Mouse (Mus musculus) limb, embryonic 11.5 days (tissue): ENCODE measurements at regions not wholly inside any gene's neighbourhood (a gene's known extent, or its start where the extent isn't known, plus 50 kb on each side); places are given as distances from the start of the nearest gene placed in this dataset.
A peak's percentile ranks its signal among the peaks of the same experiment; 100 is the strongest.

Experiments
- ATAC-seq: fragments of 200-750 bp; cut with Nextera tagmentation; 2 replicates; pipeline ENCODE4 v1.8.0; 2017; ENCODE audit warnings: low read depth; ENCODE audit not compliant: insufficient number of reproducible peaks, low FRiP score, low TSS enrichment
- DNase-seq: peaks from one replicate; pipeline ENCODE4 v3.0.0-alpha.2; 2015; ENCODE audit warnings: low spot score
- H3K27ac ChIP-seq: fragments of 300-500 bp; sonication (generic); replicated peaks from 2 replicates; pipeline ENCODE4 v1.5.1; 2014; ENCODE audit warnings: low read depth, mild to moderate bottlenecking, low read length
- H3K27me3 ChIP-seq: fragments of 300-500 bp; sonication (generic); 2 replicates; pipeline ENCODE4 v1.6.1; 2014; ENCODE audit warnings: mild to moderate bottlenecking, low read length, mixed read lengths; ENCODE audit not compliant: control insufficient read depth, insufficient read depth
- H3K36me3 ChIP-seq: fragments of 300-500 bp; sonication (generic); 2 replicates; pipeline ENCODE4 v1.6.1; 2014; ENCODE audit warnings: mild to moderate bottlenecking, low read length, moderate library complexity, mixed read lengths; ENCODE audit not compliant: control insufficient read depth, insufficient read depth
- H3K4me1 ChIP-seq: fragments of 300-500 bp; sonication (generic); 2 replicates; pipeline ENCODE4 v1.6.1; 2014; ENCODE audit warnings: low read length, mixed read lengths; ENCODE audit not compliant: control insufficient read depth, insufficient read depth
- H3K4me2 ChIP-seq: fragments of 300-500 bp; sonication (generic); 2 replicates; pipeline ENCODE4 v1.6.1; 2014; ENCODE audit warnings: low read depth, mild to moderate bottlenecking, moderate library complexity; ENCODE audit not compliant: severe bottlenecking
- H3K4me3 ChIP-seq: fragments of 300-500 bp; sonication (generic); 2 replicates; pipeline ENCODE4 v1.5.1; 2014; ENCODE audit warnings: low read depth, low read length
- H3K9ac ChIP-seq: fragments of 300-500 bp; sonication (generic); 2 replicates; pipeline ENCODE4 v1.6.1; 2014; ENCODE audit warnings: mild to moderate bottlenecking, low read length
- H3K9me3 ChIP-seq: fragments of 300-500 bp; sonication (generic); 2 replicates; pipeline ENCODE4 v1.6.1; 2016; ENCODE audit warnings: low read length; ENCODE audit not compliant: control insufficient read depth
- WGBS: fragments of 180-500 bp; shearing (Covaris S2); extraction: QIAGEN DNeasy Blood & Tissue Kit; methylation state at CpG from one replicate; pipeline ENCODE4 v1.1.7; 2014; 5-methylcytosine and 5-hydroxymethylcytosine counted together

- Histone ChIP-seq H3K27ac (no peak overlapping the region), H3K4me2 (no peak overlapping the region), H3K9ac (no peak overlapping the region), H3K36me3 (no peaks in the 10 kb centered on the region), H3K4me1 (no peaks in the 10 kb centered on the region), H3K9me3 (no peaks in the 10 kb centered on the region), H3K27me3 (no peaks in the 10 kb centered on the region), H3K4me3 (no peak overlapping the region)
- WGBS, result 88% methylated on average over 4 of the region's 4 CpGs
- no peak for DNase-seq
- no peak for ATAC-seq
Observed at GRCm38 (mm10) chr10:96735885-96736628, 119.3 kb downstream of the Btg1 start.

GRCm38 (mm10) chr10:96737972-96738371 lies 121.2 kb downstream of the Btg1 start:
- DNase-seq, result no peak

DNA sequence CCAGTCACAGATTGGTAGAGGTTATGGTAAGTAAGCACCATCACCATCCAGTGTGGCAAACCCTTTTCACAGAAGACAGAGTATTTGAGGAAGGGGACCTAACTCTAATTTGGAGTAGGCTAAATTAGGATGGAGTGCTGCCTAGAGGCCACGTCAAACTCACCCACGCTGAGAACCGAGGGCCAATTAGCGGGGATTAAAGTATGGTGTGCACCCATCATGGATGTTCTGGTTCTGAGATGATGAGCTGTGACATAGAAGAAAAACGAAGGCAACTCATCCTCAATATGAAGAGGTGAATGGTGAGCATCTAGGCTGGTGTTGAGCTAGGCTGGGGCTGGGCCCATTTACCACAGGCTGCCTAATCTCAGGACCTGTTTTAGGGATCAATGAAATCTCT lies 121.8 kb downstream of the Btg1 start:
- 90% methylated on average over 5 of the region's 5 CpGs for WGBS
- DNase-seq, result no peak
- Histone ChIP-seq H3K9ac (no peak overlapping the region), H3K36me3 (no peaks in the 10 kb centered on the region), H3K4me1 (no peaks in the 10 kb centered on the region), H3K9me3 (no peaks in the 10 kb centered on the region), H3K4me2 (no peak overlapping the region), H3K27ac (no peak overlapping the region), H3K27me3 (no peaks in the 10 kb centered on the region), H3K4me3 (no peak overlapping the region)
- no peak for ATAC-seq

More at GRCm38 (mm10) chr10:96737972-96738371, 121.2 kb downstream of the Btg1 start:
- no peaks in the 10 kb centered on the region for H3K27me3 ChIP-seq
- H3K4me1 ChIP-seq, result no peaks in the 10 kb centered on the region
- no peak overlapping the region for H3K4me2 ChIP-seq
- H3K4me3 ChIP-seq, result no peak overlapping the region
- no peaks in the 10 kb centered on the region for H3K9me3 ChIP-seq
- WGBS, result 92% methylated on average over 6 of the region's 6 CpGs
- ATAC-seq, result no peak
- no peaks in the 10 kb centered on the region for H3K36me3 ChIP-seq
- H3K27ac ChIP-seq, result no peak overlapping the region
- no peak overlapping the region for H3K9ac ChIP-seq

DNA sequence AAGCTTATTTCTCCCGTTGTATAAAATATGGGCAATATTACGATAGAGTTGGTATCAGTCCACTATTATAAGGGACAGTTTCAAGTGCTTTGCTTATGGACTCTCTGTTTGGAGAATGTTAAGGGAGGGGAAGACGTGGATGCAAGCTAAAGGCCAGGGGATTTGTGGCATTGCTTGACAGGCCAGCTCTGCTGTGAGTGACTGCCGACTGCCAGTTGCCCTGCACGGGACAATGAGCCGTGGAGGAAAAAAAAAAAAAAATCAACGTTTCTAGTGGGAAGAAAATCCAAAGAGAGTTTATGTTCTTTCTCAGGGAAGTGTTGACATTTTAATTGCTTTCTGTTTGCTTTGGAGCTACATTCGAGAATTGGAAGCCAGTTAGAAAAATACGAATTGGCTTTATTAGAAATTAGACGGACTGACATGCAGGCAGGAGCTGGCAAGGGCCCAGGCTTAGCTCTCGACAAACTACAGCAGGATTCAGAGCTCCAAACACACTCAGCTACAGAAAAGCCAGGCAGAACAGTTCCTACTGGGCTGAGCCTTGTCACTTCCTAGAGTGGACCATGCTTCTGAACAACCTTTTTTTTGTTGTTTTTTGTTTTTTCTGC lies 127.5 kb downstream of the Btg1 start:
- Histone ChIP-seq H3K36me3 (no peaks in the 10 kb centered on the region), H3K4me2 (no peak overlapping the region), H3K9me3 (no peaks in the 10 kb centered on the region), H3K4me3 (no peak overlapping the region), H3K9ac (no peak overlapping the region), H3K4me1 (peaks cover 7% of the 10 kb centered on the region; the same call in 1 of the 2 replicates), H3K27ac (peak overlapping the region; percentile 21; the same call in 1 of the 2 replicates), H3K27me3 (no peaks in the 10 kb centered on the region)
- ATAC-seq, result 0 out of 2 replicates have a peak, but pooled peaks have one; percentile 65
- DNase-seq, result peak; percentile 49
- WGBS, result 23% methylated on average over 11 of the region's 11 CpGs

GRCm38 (mm10) chr10:96747015-96747663 lies 130.3 kb downstream of the Btg1 start:
- Histone ChIP-seq H3K4me3 (no peak overlapping the region), H3K9ac (no peak overlapping the region), H3K27ac (no peak overlapping the region), H3K27me3 (no peaks in the 10 kb centered on the region), H3K4me2 (no peak overlapping the region), H3K4me1 (peaks cover 12% of the 10 kb centered on the region; the same call in 1 of the 2 replicates), H3K9me3 (no peaks in the 10 kb centered on the region), H3K36me3 (no peaks in the 10 kb centered on the region)
- ATAC-seq (no peak), DNase-seq (no peak)
- WGBS, result 90% methylated on average over 9 of the region's 9 CpGs

- Histone ChIP-seq H3K4me2 (no peak overlapping the region), H3K9me3 (no peaks in the 10 kb centered on the region), H3K27me3 (no peaks in the 10 kb centered on the region), H3K4me3 (no peak overlapping the region), H3K9ac (no peak overlapping the region), H3K4me1 (0 out of 2 replicates have a peak, but pooled peaks cover 6% of the 10 kb centered on the region), H3K36me3 (no peaks in the 10 kb centered on the region), H3K27ac (no peak overlapping the region)
- WGBS, result 60% methylated on average over 5 of the region's 5 CpGs
- DNase-seq, result no peak
- ATAC-seq, result no peak
Observed at GRCm38 (mm10) chr10:96750861-96751260, 134.1 kb downstream of the Btg1 start.

GRCm38 (mm10) chr10:96751580-96752264 lies 134.9 kb downstream of the Btg1 start:
- no peak overlapping the region for H3K9ac ChIP-seq
- H3K27ac ChIP-seq, result 0 out of 2 replicates have a peak overlapping the region, but pooled peaks have one; percentile 21
- WGBS, result 14% methylated on average over 12 of the region's 12 CpGs
- DNase-seq (peak; percentile 67), ATAC-seq (0 out of 2 replicates have a peak, but pooled peaks have one; percentile 21)
- H3K4me2 ChIP-seq, result peak overlapping the region; percentile 10; the same call in 1 of the 2 replicates
- H3K4me3 ChIP-seq, result no peak overlapping the region
- 0 out of 2 replicates have a peak, but pooled peaks cover 6% of the 10 kb centered on the region for H3K4me1 ChIP-seq
- no peaks in the 10 kb centered on the region for H3K27me3 ChIP-seq
- no peaks in the 10 kb centered on the region for H3K36me3 ChIP-seq
- H3K9me3 ChIP-seq, result no peaks in the 10 kb centered on the region

- no peak overlapping the region for H3K4me3 ChIP-seq
- WGBS, result 92% methylated on average over 5 of the region's 5 CpGs
Observed at GRCm38 (mm10) chr10:96752531-96752930, 135.7 kb downstream of the Btg1 start.

More at GRCm38 (mm10) chr10:96752531-96752930, 135.7 kb downstream of the Btg1 start:
- ATAC-seq (no peak), DNase-seq (no peak)
- Histone ChIP-seq H3K27me3 (no peaks in the 10 kb centered on the region), H3K4me2 (no peak overlapping the region), H3K27ac (no peak overlapping the region), H3K9me3 (no peaks in the 10 kb centered on the region), H3K4me1 (0 out of 2 replicates have a peak, but pooled peaks cover 6% of the 10 kb centered on the region), H3K36me3 (no peaks in the 10 kb centered on the region), H3K9ac (no peak overlapping the region)
